Mouse (Mus musculus): ENCODE measurements around the gene Calr3. TPM values are rescaled to one million over a fixed set of nuclear protein-coding genes. Genes with fewer than 3 reads are reported as not detected.

Calr3 gene
- total and polyA plus RNA-seq, 3 experiments = 2.5 to 5.3 (median 2.8) TPM

DNA sequence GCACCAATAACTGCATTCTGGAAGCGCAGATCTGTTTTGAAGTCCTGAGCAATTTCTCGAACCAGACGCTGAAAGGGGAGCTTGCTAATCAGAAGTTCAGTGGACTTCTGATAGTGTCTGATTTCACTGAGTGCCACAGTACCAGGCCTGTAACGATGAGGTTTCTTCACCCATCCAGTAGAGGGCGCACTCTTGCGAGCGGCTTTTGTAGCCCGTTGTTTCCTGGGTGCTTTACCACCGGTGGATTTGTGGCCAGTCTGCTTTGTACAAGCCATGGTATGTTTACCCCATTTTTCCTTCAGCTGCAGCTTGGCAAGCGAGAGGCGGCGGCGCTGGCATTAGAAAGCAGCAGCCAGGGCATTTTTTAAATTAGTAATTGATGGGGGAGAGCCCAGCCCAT is 14.0 kb downstream of the Calr3 start:
- Histone ChIP-seq H3K27me3 (replicated peaks) (no peaks in the 10 kb centered on the region), H3K4me3 (replicated peaks in 1 of 3; ENCODE audit: low read depth in 2 of 3, low read length in 2 of 3, poor library complexity in 1 of 3) (no peak overlapping the region), H3K36me3 (replicated peaks in 1 of 2; ENCODE audit: control insufficient read depth in 1 of 2, insufficient read depth in 1 of 2, low read length in 1 of 2) (peaks cover 0 to 4% of the 10 kb centered on the region in 2 experiments), H3K79me2 (replicated peaks; ENCODE audit: control insufficient read depth, extremely low read depth, insufficient read depth, poor library complexity, severe bottlenecking) (no peaks in the 10 kb centered on the region), H3K4me1 (ENCODE audit: control insufficient read depth in 1 of 2, insufficient read depth in 2 of 2) (no peaks in the 10 kb centered on the region), H3K4me2 (ENCODE audit: insufficient read depth, low read depth, poor library complexity, severe bottlenecking) (no peak overlapping the region), H3K9me3 (replicated peaks; ENCODE audit: low read length) (no peaks in the 10 kb centered on the region), H3K27ac (ENCODE audit: insufficient read depth, low read depth) (no peak overlapping the region), H3K9ac (ENCODE audit: insufficient read depth, low read depth) (no peak overlapping the region)
- TF ChIP-seq TBP (conservative IDR thresholded peaks at IDR 0.05; ENCODE audit: low read depth, low read length) (no peak), USF2 (conservative IDR thresholded peaks at IDR 0.05; ENCODE audit: low read depth, low read length) (no peak), CTCF (conservative IDR thresholded peaks at IDR 0.05 in 1 of 2, IDR thresholded peaks at IDR 0.05 in 1 of 2; ENCODE audit: low read depth in 2 of 2, low read length in 2 of 2) (peak; percentile 70 to 77), SMC3 (IDR thresholded peaks at IDR 0.05; ENCODE audit: low read depth, low read length) (0 out of 2 replicates have a peak, but pooled peaks have one; percentile 7), MYC (IDR thresholded peaks at IDR 0.05; ENCODE audit: low read depth, low read length) (no peak), KAT2A (IDR thresholded peaks at IDR 0.05; ENCODE audit: insufficient replicate concordance, low read length) (no peak), ZNF384 (IDR thresholded peaks at IDR 0.05; ENCODE audit: low read depth, low read length) (no peak)
- DNase-seq (ENCODE audit: extremely low read depth) = no peak
- dilution Hi-C loops (cut with MboI; ENCODE audit: extremely low pct_ligation_motif_present, extremely low pct_unique_long_range_greater_than_20kb, low sequenced_read_pairs) (no loop called here), in situ Hi-C loops (cut with MboI; ENCODE audit: low pct_ligation_motif_present, low pct_unique_long_range_greater_than_20kb, low sequenced_read_pairs) (no loop called here)

DNA sequence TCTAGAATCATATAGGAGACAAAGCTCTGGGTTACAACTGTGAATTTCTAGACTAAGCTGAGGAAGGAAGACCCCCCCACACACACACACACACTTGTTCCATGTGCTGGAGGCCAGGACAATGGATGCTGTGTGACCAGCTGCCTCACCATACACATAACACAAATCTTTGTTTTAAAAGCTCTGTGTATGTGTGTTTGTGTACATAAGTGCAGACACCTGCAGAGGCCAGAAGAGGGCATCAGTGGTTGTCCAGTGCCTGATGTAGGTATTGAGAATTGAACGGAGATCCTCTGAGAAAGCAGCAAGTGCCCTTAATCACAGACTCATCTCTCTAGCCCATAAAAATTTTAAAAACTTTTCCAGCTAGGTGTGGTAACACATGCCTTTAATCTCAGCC is 20.7 kb downstream of the Calr3 start:
- no peak for TF ChIP-seq TCF12 (IDR thresholded peaks at IDR 0.05; ENCODE audit: low read depth, low read length)
- TF ChIP-seq SMC3 (IDR thresholded peaks at IDR 0.05; ENCODE audit: low read depth, low read length) = peak; percentile 31; the same call in 1 of the 2 replicates
- no peak for TF ChIP-seq ZNF384 (IDR thresholded peaks at IDR 0.05; ENCODE audit: low read depth, low read length)
- TF ChIP-seq HCFC1 (IDR thresholded peaks at IDR 0.05; ENCODE audit: low read depth, low read length) = no peak
- TF ChIP-seq CTCF (conservative IDR thresholded peaks at IDR 0.05 in 1 of 2, IDR thresholded peaks at IDR 0.05 in 1 of 2; ENCODE audit: low read depth in 2 of 2, low read length in 2 of 2) = peak in 1 of 2 experiments; percentile 54; a peak in 2 of 4 replicates
- peak; percentile 29 for TF ChIP-seq RAD21 (IDR thresholded peaks at IDR 0.05; ENCODE audit: low read depth, low read length)
- Histone ChIP-seq H3K79me2 (replicated peaks; ENCODE audit: control insufficient read depth, extremely low read depth, insufficient read depth, poor library complexity, severe bottlenecking) (peaks cover 23% of the 10 kb centered on the region), H3K9me3 (replicated peaks; ENCODE audit: low read length) (no peaks in the 10 kb centered on the region), H3K4me1 (ENCODE audit: control insufficient read depth in 1 of 2, insufficient read depth in 2 of 2) (peaks cover 9 to 28% of the 10 kb centered on the region in 2 experiments), H3K27ac (ENCODE audit: insufficient read depth, low read depth) (no peak overlapping the region), H3K36me3 (replicated peaks in 1 of 2; ENCODE audit: control insufficient read depth in 1 of 2, insufficient read depth in 1 of 2, low read length in 1 of 2) (peaks cover 0 to 21% of the 10 kb centered on the region in 2 experiments), H3K9ac (ENCODE audit: insufficient read depth, low read depth) (no peak overlapping the region), H3K27me3 (replicated peaks) (no peaks in the 10 kb centered on the region), H3K4me2 (ENCODE audit: insufficient read depth, low read depth, poor library complexity, severe bottlenecking) (no peak overlapping the region), H3K4me3 (replicated peaks in 1 of 3; ENCODE audit: low read depth in 2 of 3, low read length in 2 of 3, poor library complexity in 1 of 3) (no peak overlapping the region)
- dilution Hi-C loops (cut with MboI; ENCODE audit: extremely low pct_ligation_motif_present, extremely low pct_unique_long_range_greater_than_20kb, low sequenced_read_pairs) (no loop called here), in situ Hi-C loops (cut with MboI; ENCODE audit: low pct_ligation_motif_present, low pct_unique_long_range_greater_than_20kb, low sequenced_read_pairs) (no loop called here)
- DNase-seq (ENCODE audit: extremely low read depth) = no peak
